Mouse (Mus musculus): ENCODE results near the gene Vmn1r83. TPM values are rescaled to one million over a fixed set of nuclear protein-coding genes. Genes with fewer than 3 reads are reported as not detected.

The Vmn1r83 gene
- not detected in 2 replicates for polyA plus RNA-seq (2015; fragmentation: Nextera tagmentation; extraction: Ambion mirVana)

DNA sequence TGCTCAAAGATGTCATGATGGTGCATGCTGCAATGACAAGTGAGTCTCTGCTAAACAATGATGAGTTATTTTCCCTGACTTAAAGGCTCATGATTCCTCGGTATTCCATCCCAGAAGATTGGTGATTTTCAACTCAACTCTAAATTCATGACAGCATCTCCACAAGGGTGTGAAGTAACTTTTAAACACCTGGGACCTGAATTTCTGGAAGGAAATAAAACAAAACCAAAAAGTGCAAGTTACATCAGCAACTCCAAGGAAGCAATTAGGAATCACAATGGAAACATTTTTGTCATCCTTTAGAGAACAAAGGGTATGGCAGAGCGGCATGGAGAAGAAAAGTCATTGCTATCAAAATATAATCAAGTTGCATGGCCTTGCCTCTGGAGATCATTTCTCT, at the start of gene Vmn1r83:
Gene Vmn1r83, minus strand, starts transcription at position 101 of the 400 bp plus-strand sequence.
- no peak for DNase-seq (ENCODE audit: low spot score)

DNA sequence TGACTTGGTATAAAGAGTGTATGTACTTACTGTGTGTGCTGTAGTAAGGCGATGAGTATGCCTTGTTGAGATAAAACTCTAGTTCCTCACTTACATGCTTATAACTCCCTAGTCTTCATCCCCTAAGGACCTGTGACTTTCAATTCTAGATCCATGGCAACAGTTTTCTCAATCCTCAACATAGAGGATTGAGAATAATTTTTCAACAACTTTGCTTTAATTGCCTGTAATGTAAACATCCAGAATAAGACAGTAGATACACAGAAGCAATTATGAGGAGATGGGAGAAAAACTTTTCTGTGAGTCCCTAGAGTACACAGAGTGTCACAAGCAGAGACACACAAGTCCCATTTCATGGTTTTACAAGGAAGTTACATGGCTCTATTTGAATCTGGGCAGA, 39.9 kb upstream of the Vmn1r83 start, which contains the start of gene Vmn1r84:
Gene Vmn1r84, minus strand, starts transcription at position 101 of the 400 bp plus-strand sequence.
- no peak for DNase-seq (ENCODE audit: low spot score)

DNA sequence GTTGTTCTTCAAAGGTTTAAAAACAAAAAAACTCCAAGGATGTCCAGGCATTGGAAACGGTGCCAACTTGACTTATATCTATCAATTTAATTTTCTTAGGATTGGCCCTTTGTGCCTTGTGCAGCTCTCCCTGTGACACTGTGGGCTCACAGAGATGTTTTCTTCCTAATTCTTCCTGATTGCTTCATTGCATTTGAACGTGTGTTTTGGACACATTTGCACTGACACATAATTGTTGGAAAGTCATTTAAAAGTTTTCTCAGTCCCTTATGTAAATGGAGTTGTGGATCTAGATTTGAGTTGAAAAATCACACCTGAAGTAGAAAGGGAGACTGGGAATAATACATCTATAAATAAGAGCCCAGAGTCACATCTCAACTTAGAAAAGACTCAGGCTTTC, 29.2 kb downstream of the Vmn1r83 start, which contains the start of gene Vmn1r82:
Gene Vmn1r82, plus strand, starts transcription at position 301 of the 400 bp plus-strand sequence.
- no peak for DNase-seq (ENCODE audit: low spot score)

Small RNA genes lying within 50 kb of the gene (microRNA-seq; reads per million reads assigned to microRNA genes)
- not detected for gene Gm23521 (ENCODE audit: borderline number of aligned reads)

Other genes starting within 250 kb of the Vmn1r83 start
- gene Vmn1r78, start 179.2 kb downstream of the Vmn1r83 start, polyA plus RNA-seq (2015; fragmentation: Nextera tagmentation; extraction: Ambion mirVana): not detected in 2 replicates
- gene Vmn1r79, start 158.2 kb downstream of the Vmn1r83 start, polyA plus RNA-seq (2015; fragmentation: Nextera tagmentation; extraction: Ambion mirVana): not detected in 2 replicates
- gene Vmn1r80, start 140.2 kb downstream of the Vmn1r83 start, polyA plus RNA-seq (2015; fragmentation: Nextera tagmentation; extraction: Ambion mirVana): not detected in 2 replicates
- not detected in 2 replicates for gene Vmn1r81, start 61.2 kb downstream of the Vmn1r83 start, polyA plus RNA-seq (2015; fragmentation: Nextera tagmentation; extraction: Ambion mirVana)
- gene Vmn1r82, start 29.1 kb downstream of the Vmn1r83 start, polyA plus RNA-seq (2015; fragmentation: Nextera tagmentation; extraction: Ambion mirVana): not detected in 2 replicates
- gene Vmn1r84, start 39.8 kb upstream of the Vmn1r83 start, polyA plus RNA-seq (2015; fragmentation: Nextera tagmentation; extraction: Ambion mirVana): not detected in 2 replicates
- 2.6 and 3.2 TPM in 2 replicates for gene Zfp551, start 93.3 kb upstream of the Vmn1r83 start, polyA plus RNA-seq (2015; fragmentation: Nextera tagmentation; extraction: Ambion mirVana)
- 13.9 and 14.6 TPM in 2 replicates for gene Zfp606, start 148.8 kb upstream of the Vmn1r83 start, polyA plus RNA-seq (2015; fragmentation: Nextera tagmentation; extraction: Ambion mirVana)
- gene 2900092C05Rik, start 183.0 kb upstream of the Vmn1r83 start, polyA plus RNA-seq (2015; fragmentation: Nextera tagmentation; extraction: Ambion mirVana): not detected in 2 replicates

All from thymus, postnatal 0 days (tissue).